15 mouse cellular contexts compared by ENCODE assay signal in the genomic region with DNA sequence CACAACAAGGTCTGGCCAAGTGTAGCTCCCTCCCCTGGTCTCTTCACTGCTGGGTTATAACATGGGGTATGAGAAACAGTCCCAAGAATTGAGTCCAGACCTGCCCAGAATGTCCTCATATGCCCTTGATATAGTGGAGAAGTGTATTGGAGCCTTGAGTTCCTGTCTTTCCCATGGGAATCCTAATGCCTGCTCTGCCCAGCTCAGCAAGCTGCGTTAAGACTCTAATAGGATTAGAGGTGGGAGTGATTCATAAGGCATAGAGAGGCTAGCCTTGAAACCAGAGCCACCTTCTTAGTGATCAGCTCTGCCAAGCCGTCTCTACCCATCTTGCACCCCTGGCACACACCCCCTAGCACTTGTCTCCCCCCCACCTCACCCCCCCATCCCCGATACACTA.
"Had no signal": no experiment of that assay in that cellular context is flagged by ENCODE, and none has a peak within 500 bp of the region (broad histone marks: within the 10 kb centered on the region; RNA-seq: fewer than 3 reads in every experiment).

No protein-coding gene starts in this region.

- H3K27me3 ChIP-seq: liver, embryonic 15.5 days; neural tube, embryonic 13.5 days had no signal

- H3K9ac ChIP-seq: liver, embryonic 15.5 days; neural tube, embryonic 13.5 days had no signal

- H3K27ac ChIP-seq: layer of hippocampus, adult 2 months; liver, embryonic 15.5 days; neural tube, embryonic 13.5 days had no signal

- H3K4me1 ChIP-seq: liver, embryonic 15.5 days had no signal

- DNase-seq: kidney, adult 11 months; kidney, adult 9 months; kidney, postnatal 10 days; kidney, postnatal 4 days; lung, adult 2 months; lung, postnatal 36 days; right cerebral cortex, postnatal 4 days; spleen, adult 18-20 months; thymus, adult 18-20 months; thymus, postnatal 25 days had no signal

- H3K36me3 ChIP-seq: liver, embryonic 15.5 days had no signal

- ATAC-seq: lung, postnatal 0 days had no signal

- H3K9me3 ChIP-seq: liver, embryonic 15.5 days; neural tube, embryonic 13.5 days had no signal

- H3K4me2 ChIP-seq: liver, embryonic 11.5 days; liver, embryonic 15.5 days; neural tube, embryonic 13.5 days had no signal

- H3K4me3 ChIP-seq: layer of hippocampus, adult 2 months; liver, embryonic 15.5 days; neural tube, embryonic 13.5 days had no signal
